Mouse (Mus musculus) stomach, embryonic 14.5 days (tissue): ENCODE measurements around the gene Gfi1b. TPM values are rescaled to one million over a fixed set of nuclear protein-coding genes. Genes with fewer than 3 reads are reported as not detected.
A peak's percentile ranks its signal among the peaks of the same experiment; 100 is the strongest.

Source experiments
- ATAC-seq: fragments of 200-750 bp; cut with Nextera tagmentation; 2 replicates; pipeline ENCODE4 v1.8.0; 2017; ENCODE audit warnings: low read depth, moderate TSS enrichment; ENCODE audit not compliant: insufficient number of reproducible peaks, insufficient read depth, low FRiP score
- H3K27ac ChIP-seq: fragments of 300-500 bp; sonication (generic); 2 replicates; pipeline ENCODE4 v1.5.1; 2014; ENCODE audit warnings: mild to moderate bottlenecking, low read length, moderate library complexity, mixed read lengths
- H3K27me3 ChIP-seq: fragments of 300-500 bp; sonication (generic); 2 replicates; pipeline ENCODE4 v1.6.1; 2014; ENCODE audit warnings: low read length, control low read depth, mixed read lengths; ENCODE audit not compliant: control insufficient read depth, insufficient read depth
- H3K36me3 ChIP-seq: fragments of 300-500 bp; sonication (generic); 2 replicates; pipeline ENCODE4 v1.6.1; 2014; ENCODE audit warnings: mild to moderate bottlenecking, control low read depth, low read length, moderate library complexity, mixed read lengths; ENCODE audit not compliant: control insufficient read depth, insufficient read depth
- H3K4me1 ChIP-seq: fragments of 300-500 bp; sonication (generic); 2 replicates; pipeline ENCODE4 v1.6.1; 2014; ENCODE audit warnings: low read length, control low read depth, mixed read lengths; ENCODE audit not compliant: control insufficient read depth, insufficient read depth
- H3K4me2 ChIP-seq: fragments of 300-500 bp; sonication (generic); replicated peaks from 2 replicates; pipeline ENCODE4 v1.6.1; 2014; ENCODE audit warnings: low read depth, low read length, control low read depth
- H3K4me3 ChIP-seq: fragments of 300-500 bp; sonication (generic); 2 replicates; pipeline ENCODE4 v1.5.1; 2014; ENCODE audit warnings: low read depth, low read length, control low read depth
- H3K9ac ChIP-seq: fragments of 300-500 bp; sonication (generic); replicated peaks from 2 replicates; pipeline ENCODE4 v1.6.1; 2014; ENCODE audit warnings: low read depth, mild to moderate bottlenecking, control low read depth, low read length, moderate library complexity, mixed read lengths
- H3K9me3 ChIP-seq: fragments of 300-500 bp; sonication (generic); 2 replicates; pipeline ENCODE4 v1.6.1; 2016; ENCODE audit warnings: low read depth, low read length, control low read depth; ENCODE audit not compliant: control insufficient read depth
- WGBS: fragments of 180-500 bp; shearing (Covaris S2); extraction: QIAGEN DNeasy Blood & Tissue Kit; methylation state at CpG from one replicate; pipeline ENCODE4 v1.1.7; 2014; 5-methylcytosine and 5-hydroxymethylcytosine counted together
- polyA plus RNA-seq: library from polyadenylated mRNA; unstranded; fragments of >200 nt; fragmentation: Nextera tagmentation; extraction: Ambion mirVana; gene quantifications from 2 replicates; pipeline ENCODE4 v1.2.1, GENCODE M21; 2014

Gfi1b gene
- polyA plus RNA-seq, 1 experiment from 2014 or later = 0.55 TPM

DNA sequence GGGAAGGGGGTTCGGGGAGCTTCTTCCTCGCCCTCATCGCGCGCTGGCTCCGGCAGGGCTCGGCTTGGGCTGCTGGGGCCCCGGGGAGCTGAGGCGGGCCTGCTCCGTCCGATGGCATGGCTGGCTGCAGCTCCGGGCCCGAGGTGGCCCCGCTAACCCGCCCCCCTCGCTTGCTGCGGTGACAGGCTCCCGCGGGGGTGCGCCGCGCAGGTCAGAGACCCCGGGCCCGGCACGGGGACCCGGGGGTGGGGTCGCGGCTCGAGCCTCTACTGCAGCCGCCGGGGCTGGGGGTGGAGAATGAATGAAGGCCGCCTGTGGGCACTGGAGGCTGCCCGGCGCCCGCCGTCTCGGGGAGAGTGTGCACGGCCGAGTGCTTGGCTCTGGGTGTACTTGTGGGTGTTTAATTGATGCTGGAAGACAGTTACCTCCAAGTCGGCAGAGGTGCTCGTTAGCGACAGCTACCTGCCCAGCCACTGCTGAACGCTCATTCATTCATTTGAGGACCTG lies 19.7 kb upstream of the Gfi1b start:
- peak overlapping the region; percentile 99 for H3K4me3 ChIP-seq
- WGBS = under 1% methylated on average over 27 of the region's 43 CpGs
- H3K36me3 ChIP-seq = no peaks in the 10 kb centered on the region
- no peaks in the 10 kb centered on the region for H3K9me3 ChIP-seq
- H3K4me2 ChIP-seq = peak overlapping the region; percentile 82
- ATAC-seq = peak; percentile 48
- no peaks in the 10 kb centered on the region for H3K27me3 ChIP-seq
- peaks cover 19% of the 10 kb centered on the region for H3K4me1 ChIP-seq
- peak overlapping the region; percentile 53 for H3K27ac ChIP-seq
- H3K9ac ChIP-seq = peak overlapping the region; percentile 90

GRCm38 (mm10) chr2:28640461-28641424 lies 19.0 kb upstream of the Gfi1b start, which contains the start of gene Tsc1:
Gene Tsc1 (plus strand): TSS chr2:28641228.
- peak within 1 kb of the TSS; percentile 53 for H3K27ac ChIP-seq
- peak within 1 kb of the TSS; percentile 99 for H3K4me3 ChIP-seq
- WGBS = 2% methylated on average over 47 of the region's 47 CpGs
- peak within 1 kb of the TSS; percentile 82 for H3K4me2 ChIP-seq
- H3K27me3 ChIP-seq = no peaks in the 10 kb centered on the region
- peak within 1 kb of the TSS; percentile 90 for H3K9ac ChIP-seq
- peak; percentile 91 for ATAC-seq
- H3K36me3 ChIP-seq = no peaks in the 10 kb centered on the region
- H3K4me1 ChIP-seq = peaks cover 19% of the 10 kb centered on the region
- no peaks in the 10 kb centered on the region for H3K9me3 ChIP-seq

DNA sequence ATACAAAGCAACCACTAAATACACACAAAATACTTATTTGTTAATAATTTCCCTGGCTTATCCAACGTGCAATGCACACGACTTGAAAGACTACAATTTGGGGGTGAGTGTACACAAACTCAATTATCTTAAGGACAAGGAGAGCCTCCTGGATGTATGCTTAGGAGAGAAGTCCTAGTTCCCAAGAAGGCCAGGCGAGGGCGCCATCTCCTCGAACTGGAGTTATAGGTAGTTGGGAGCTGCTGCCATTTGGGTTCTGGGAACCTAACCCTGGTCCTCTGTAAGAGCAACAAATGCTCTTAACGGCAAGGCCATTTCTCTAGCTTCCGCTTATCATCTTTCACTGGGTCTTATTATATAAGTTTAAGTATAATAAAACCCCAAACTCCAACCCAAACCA lies 18.0 kb upstream of the Gfi1b start:
- Histone ChIP-seq H3K4me1 (peaks cover 19% of the 10 kb centered on the region), H3K9me3 (no peaks in the 10 kb centered on the region), H3K36me3 (no peaks in the 10 kb centered on the region), H3K4me3 (no peak overlapping the region), H3K4me2 (no peak overlapping the region), H3K27me3 (no peaks in the 10 kb centered on the region), H3K27ac (no peak overlapping the region), H3K9ac (no peak overlapping the region)
- WGBS = 57% methylated on average over 7 of the region's 7 CpGs
- no peak for ATAC-seq

- Histone ChIP-seq H3K9me3 (no peaks in the 10 kb centered on the region), H3K9ac (no peak overlapping the region), H3K36me3 (no peaks in the 10 kb centered on the region), H3K27ac (peak overlapping the region; percentile 11; the same call in 1 of the 2 replicates), H3K4me3 (peak overlapping the region; percentile 7; the same call in 1 of the 2 replicates), H3K4me2 (peak overlapping the region; percentile 21), H3K27me3 (no peaks in the 10 kb centered on the region), H3K4me1 (peaks cover 19% of the 10 kb centered on the region)
- WGBS = 8% methylated on average over 9 of the region's 9 CpGs
- ATAC-seq = no peak
Measured at GRCm38 (mm10) chr2:28638886-28639285, 17.1 kb upstream of the Gfi1b start.

DNA sequence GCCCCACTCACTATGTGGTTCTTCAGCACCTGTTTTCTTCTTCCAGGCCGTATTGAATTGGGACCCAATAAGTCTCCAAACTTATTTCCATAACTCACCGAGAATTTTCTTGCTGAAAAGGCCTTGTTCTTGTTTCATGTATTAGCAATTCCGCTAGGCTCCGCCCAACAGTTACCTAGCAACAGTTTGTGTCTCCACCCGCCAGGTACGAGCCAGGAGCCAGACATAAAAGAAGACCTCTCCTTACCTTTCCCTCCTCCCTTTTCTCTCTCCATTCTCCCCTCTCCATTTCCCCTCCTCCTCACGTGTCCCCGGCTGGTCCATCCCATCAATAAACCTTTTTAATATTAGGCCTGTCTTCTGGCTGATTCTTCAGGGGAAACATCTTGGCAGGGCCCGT lies 16.6 kb upstream of the Gfi1b start:
- Histone ChIP-seq H3K9me3 (no peaks in the 10 kb centered on the region), H3K4me3 (peak overlapping the region; percentile 7; the same call in 1 of the 2 replicates), H3K36me3 (no peaks in the 10 kb centered on the region), H3K4me2 (peak overlapping the region; percentile 21), H3K4me1 (peaks cover 19% of the 10 kb centered on the region), H3K9ac (no peak overlapping the region), H3K27ac (peak overlapping the region; percentile 11; the same call in 1 of the 2 replicates), H3K27me3 (no peaks in the 10 kb centered on the region)
- ATAC-seq = no peak
- WGBS = 16% methylated on average over 9 of the region's 9 CpGs

GRCm38 (mm10) chr2:28637106-28637845 lies 15.5 kb upstream of the Gfi1b start:
- no peaks in the 10 kb centered on the region for H3K9me3 ChIP-seq
- ATAC-seq = no peak
- WGBS = 44% methylated on average over 9 of the region's 9 CpGs
- peaks cover 13% of the 10 kb centered on the region for H3K4me1 ChIP-seq
- no peak overlapping the region for H3K27ac ChIP-seq
- no peaks in the 10 kb centered on the region for H3K36me3 ChIP-seq
- no peak overlapping the region for H3K4me2 ChIP-seq
- no peak overlapping the region for H3K4me3 ChIP-seq
- H3K9ac ChIP-seq = no peak overlapping the region
- no peaks in the 10 kb centered on the region for H3K27me3 ChIP-seq

DNA sequence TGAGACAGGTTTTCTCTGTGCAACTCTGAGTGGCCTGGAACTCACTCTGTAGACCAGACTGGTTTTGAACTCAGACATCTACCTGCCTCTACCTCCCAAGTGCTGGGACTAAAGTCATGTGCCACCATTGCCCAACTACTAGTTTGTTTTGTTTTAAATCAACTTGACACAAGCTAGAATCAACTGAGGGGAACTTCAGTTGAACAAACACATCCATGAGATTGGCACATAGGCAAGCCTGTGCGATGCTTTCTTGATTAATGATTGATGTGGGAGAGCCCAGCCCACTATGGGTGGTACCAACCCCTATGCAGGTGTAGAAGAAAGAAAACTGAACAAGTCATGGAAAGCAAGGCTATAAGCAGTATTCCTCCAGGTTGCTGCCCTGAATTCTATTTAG lies 13.4 kb upstream of the Gfi1b start:
- H3K4me1 ChIP-seq = peaks cover 8% of the 10 kb centered on the region; the same call in 1 of the 2 replicates
- no peak overlapping the region for H3K4me2 ChIP-seq
- H3K27ac ChIP-seq = no peak overlapping the region
- no peaks in the 10 kb centered on the region for H3K27me3 ChIP-seq
- H3K4me3 ChIP-seq = no peak overlapping the region
- WGBS = 68% methylated on average over 1 of the region's 1 CpGs
- no peaks in the 10 kb centered on the region for H3K9me3 ChIP-seq
- no peak overlapping the region for H3K9ac ChIP-seq
- ATAC-seq = no peak
- no peaks in the 10 kb centered on the region for H3K36me3 ChIP-seq

- H3K36me3 ChIP-seq = no peaks in the 10 kb centered on the region
- H3K4me3 ChIP-seq = no peak overlapping the region
- no peaks in the 10 kb centered on the region for H3K9me3 ChIP-seq
- 0 out of 2 replicates have a peak, but pooled peaks cover 8% of the 10 kb centered on the region for H3K4me1 ChIP-seq
- no peak overlapping the region for H3K4me2 ChIP-seq
- no peaks in the 10 kb centered on the region for H3K27me3 ChIP-seq
- no peak overlapping the region for H3K27ac ChIP-seq
- no peak for ATAC-seq
- H3K9ac ChIP-seq = no peak overlapping the region
- WGBS = 50% methylated on average over 4 of the region's 4 CpGs
Measured at GRCm38 (mm10) chr2:28633136-28633535, 11.4 kb upstream of the Gfi1b start.
